Mouse (Mus musculus): ENCODE measurements at regions not wholly inside any gene's neighbourhood (a gene's known extent, or its start where the extent isn't known, plus 50 kb on each side); places are given as distances from the start of the nearest gene placed in this dataset.
A peak's percentile ranks its signal among the peaks of the same experiment; 100 is the strongest.

- no peak overlapping the region for H3K4me3 ChIP-seq (ENCODE audit: low read depth, low read length)
- H3K27me3 ChIP-seq (ENCODE audit: insufficient read depth, low read length), result no peaks in the 10 kb centered on the region
- H3K36me3 ChIP-seq (ENCODE audit: insufficient read depth, low read length), result no peaks in the 10 kb centered on the region
- ATAC-seq (ENCODE audit: low FRiP score) (no peak), DNase-seq (ENCODE audit: low spot score) (no peak)
- 80% methylated on average over 6 of the region's 6 CpGs for WGBS
- no peak overlapping the region for H3K27ac ChIP-seq (ENCODE audit: low read depth, low read length)
- H3K9me3 ChIP-seq (ENCODE audit: low read length), result no peaks in the 10 kb centered on the region
- no peak for TF ChIP-seq CTCF (IDR thresholded peaks at IDR 0.05)
- H3K9ac ChIP-seq (replicated peaks; ENCODE audit: low read length, poor library complexity, severe bottlenecking), result no peak overlapping the region
- H3K4me1 ChIP-seq (ENCODE audit: insufficient read depth, low read length), result no peaks in the 10 kb centered on the region
- no peak overlapping the region for H3K4me2 ChIP-seq (ENCODE audit: low read depth, low read length, poor library complexity, severe bottlenecking)
Measured at GRCm38 (mm10) chr15:72220786-72221185, 1613.6 kb upstream of the Gm6569 start.

GRCm38 (mm10) chr15:72232355-72232754 is 1602.0 kb upstream of the Gm6569 start:
- H3K4me2 ChIP-seq (ENCODE audit: low read depth, low read length, poor library complexity, severe bottlenecking), result no peak overlapping the region
- no peaks in the 10 kb centered on the region for H3K27me3 ChIP-seq (ENCODE audit: insufficient read depth, low read length)
- H3K36me3 ChIP-seq (ENCODE audit: insufficient read depth, low read length), result no peaks in the 10 kb centered on the region
- no peaks in the 10 kb centered on the region for H3K4me1 ChIP-seq (ENCODE audit: insufficient read depth, low read length)
- DNase-seq (ENCODE audit: low spot score), result no peak
- no peaks in the 10 kb centered on the region for H3K9me3 ChIP-seq (ENCODE audit: low read length)
- H3K4me3 ChIP-seq (ENCODE audit: low read depth, low read length), result no peak overlapping the region
- no peak for TF ChIP-seq CTCF (IDR thresholded peaks at IDR 0.05)
- 51% methylated on average over 2 of the region's 2 CpGs for whole genome bisulfite sequencing
- H3K9ac ChIP-seq (replicated peaks; ENCODE audit: low read length, poor library complexity, severe bottlenecking), result no peak overlapping the region
- ATAC-seq (ENCODE audit: low FRiP score), result no peak
- no peak overlapping the region for H3K27ac ChIP-seq (ENCODE audit: low read depth, low read length)

GRCm38 (mm10) chr15:72264619-72265018 is 1569.7 kb upstream of the Gm6569 start:
- 64% methylated on average over 3 of the region's 3 CpGs for WGBS
- Histone ChIP-seq H3K4me1 (ENCODE audit: insufficient read depth, low read length) (no peaks in the 10 kb centered on the region), H3K9ac (replicated peaks; ENCODE audit: low read length, poor library complexity, severe bottlenecking) (no peak overlapping the region), H3K27ac (ENCODE audit: low read depth, low read length) (no peak overlapping the region), H3K36me3 (ENCODE audit: insufficient read depth, low read length) (no peaks in the 10 kb centered on the region), H3K4me2 (ENCODE audit: low read depth, low read length, poor library complexity, severe bottlenecking) (no peak overlapping the region), H3K4me3 (ENCODE audit: low read depth, low read length) (no peak overlapping the region), H3K27me3 (ENCODE audit: insufficient read depth, low read length) (no peaks in the 10 kb centered on the region), H3K9me3 (ENCODE audit: low read length) (peaks cover 4% of the 10 kb centered on the region; the same call in 1 of the 2 replicates)
- DNase-seq (ENCODE audit: low spot score), result peak; percentile 19
- no peak for TF ChIP-seq CTCF (IDR thresholded peaks at IDR 0.05)
- no peak for ATAC-seq (ENCODE audit: low FRiP score)

GRCm38 (mm10) chr15:72283846-72284245 is 1550.5 kb upstream of the Gm6569 start:
- no peaks in the 10 kb centered on the region for H3K36me3 ChIP-seq (ENCODE audit: insufficient read depth, low read length)
- H3K4me2 ChIP-seq (ENCODE audit: low read depth, low read length, poor library complexity, severe bottlenecking), result no peak overlapping the region
- TF ChIP-seq CTCF (IDR thresholded peaks at IDR 0.05), result no peak
- H3K4me1 ChIP-seq (ENCODE audit: insufficient read depth, low read length), result no peaks in the 10 kb centered on the region
- 32% methylated on average over 1 of the region's 1 CpGs for WGBS
- no peaks in the 10 kb centered on the region for H3K9me3 ChIP-seq (ENCODE audit: low read length)
- no peaks in the 10 kb centered on the region for H3K27me3 ChIP-seq (ENCODE audit: insufficient read depth, low read length)
- DNase-seq (ENCODE audit: low spot score), result peak; percentile 29
- no peak overlapping the region for H3K27ac ChIP-seq (ENCODE audit: low read depth, low read length)
- H3K4me3 ChIP-seq (ENCODE audit: low read depth, low read length), result no peak overlapping the region
- ATAC-seq (ENCODE audit: low FRiP score), result no peak
- no peak overlapping the region for H3K9ac ChIP-seq (replicated peaks; ENCODE audit: low read length, poor library complexity, severe bottlenecking)

GRCm38 (mm10) chr15:72296648-72297047 is 1537.7 kb upstream of the Gm6569 start:
- DNase-seq (ENCODE audit: low spot score), result peak; percentile 10
- Histone ChIP-seq H3K27me3 (ENCODE audit: insufficient read depth, low read length) (no peaks in the 10 kb centered on the region), H3K27ac (ENCODE audit: low read depth, low read length) (no peak overlapping the region), H3K9me3 (ENCODE audit: low read length) (no peaks in the 10 kb centered on the region), H3K4me1 (ENCODE audit: insufficient read depth, low read length) (no peaks in the 10 kb centered on the region), H3K36me3 (ENCODE audit: insufficient read depth, low read length) (no peaks in the 10 kb centered on the region), H3K9ac (replicated peaks; ENCODE audit: low read length, poor library complexity, severe bottlenecking) (no peak overlapping the region), H3K4me3 (ENCODE audit: low read depth, low read length) (no peak overlapping the region), H3K4me2 (ENCODE audit: low read depth, low read length, poor library complexity, severe bottlenecking) (no peak overlapping the region)
- no peak for TF ChIP-seq CTCF (IDR thresholded peaks at IDR 0.05)
- no peak for ATAC-seq (ENCODE audit: low FRiP score)
- 83% methylated on average over 2 of the region's 2 CpGs for WGBS

GRCm38 (mm10) chr15:72312417-72312816 is 1521.9 kb upstream of the Gm6569 start:
- ATAC-seq (ENCODE audit: low FRiP score), result no peak
- Histone ChIP-seq H3K36me3 (ENCODE audit: insufficient read depth, low read length) (no peaks in the 10 kb centered on the region), H3K27me3 (ENCODE audit: insufficient read depth, low read length) (no peaks in the 10 kb centered on the region), H3K27ac (ENCODE audit: low read depth, low read length) (no peak overlapping the region), H3K4me1 (ENCODE audit: insufficient read depth, low read length) (no peaks in the 10 kb centered on the region), H3K9ac (replicated peaks; ENCODE audit: low read length, poor library complexity, severe bottlenecking) (no peak overlapping the region), H3K9me3 (ENCODE audit: low read length) (no peaks in the 10 kb centered on the region), H3K4me2 (ENCODE audit: low read depth, low read length, poor library complexity, severe bottlenecking) (no peak overlapping the region), H3K4me3 (ENCODE audit: low read depth, low read length) (no peak overlapping the region)
- no peak for DNase-seq (ENCODE audit: low spot score)
- WGBS, result 86% methylated on average over 5 of the region's 5 CpGs
- no peak for TF ChIP-seq CTCF (IDR thresholded peaks at IDR 0.05)
